Mouse (Mus musculus) midbrain, embryonic 16.5 days (tissue): Measurements from ENCODE around the gene Abr. TPM values are rescaled to one million over a fixed set of nuclear protein-coding genes. Genes with fewer than 3 reads are reported as not detected.

Experiments used
- ATAC-seq: fragments of 200-750 bp; cut with Nextera tagmentation; 2 replicates; pipeline ENCODE4 v1.8.0; 2017; ENCODE audit warnings: moderate TSS enrichment
- H3K27ac ChIP-seq: fragments of 300-500 bp; sonication (generic); 2 replicates; pipeline ENCODE4 v1.5.1; 2014; ENCODE audit warnings: mild to moderate bottlenecking, low read length, mixed read lengths
- H3K27me3 ChIP-seq: fragments of 300-500 bp; sonication (generic); 2 replicates; pipeline ENCODE4 v1.6.1; 2014; ENCODE audit warnings: low read depth, low read length, mixed read lengths; ENCODE audit not compliant: control insufficient read depth, insufficient read depth
- H3K36me3 ChIP-seq: fragments of 300-500 bp; sonication (generic); 2 replicates; pipeline ENCODE4 v1.6.1; 2014; ENCODE audit warnings: mild to moderate bottlenecking, low read length, moderate library complexity, mixed read lengths; ENCODE audit not compliant: control insufficient read depth, insufficient read depth
- H3K4me1 ChIP-seq: fragments of 300-500 bp; sonication (generic); 2 replicates; pipeline ENCODE4 v1.6.1; 2014; ENCODE audit warnings: mild to moderate bottlenecking, low read length, mixed read lengths; ENCODE audit not compliant: control insufficient read depth, insufficient read depth
- H3K4me2 ChIP-seq: fragments of 300-500 bp; sonication (generic); 2 replicates; pipeline ENCODE4 v1.6.1; 2014; ENCODE audit warnings: mild to moderate bottlenecking, low read length, mixed read lengths
- H3K4me3 ChIP-seq: fragments of 300-500 bp; sonication (generic); 2 replicates; pipeline ENCODE4 v1.5.1; 2014; ENCODE audit warnings: low read depth, mild to moderate bottlenecking, low read length, moderate library complexity, mixed read lengths
- H3K9ac ChIP-seq: fragments of 300-500 bp; sonication (generic); 2 replicates; pipeline ENCODE4 v1.6.1; 2014; ENCODE audit warnings: low read depth, low read length, mixed read lengths
- H3K9me3 ChIP-seq: fragments of 300-500 bp; sonication (generic); replicated peaks from 2 replicates; pipeline ENCODE4 v1.6.1; 2014; ENCODE audit warnings: mild to moderate bottlenecking, low read length, mixed read lengths; ENCODE audit not compliant: control insufficient read depth, poor library complexity, severe bottlenecking
- WGBS: fragments of 180-500 bp; shearing (Covaris S2); extraction: QIAGEN DNeasy Blood & Tissue Kit; methylation state at CpG from one replicate; pipeline ENCODE4 v1.1.7; 2014; 5-methylcytosine and 5-hydroxymethylcytosine counted together
- polyA plus RNA-seq: library from polyadenylated mRNA; unstranded; fragments of >200 nt; fragmentation: Nextera tagmentation; extraction: Ambion mirVana; gene quantifications from 2 replicates; pipeline ENCODE4 v1.2.1, GENCODE M21; 2015

Gene Abr
- polyA plus RNA-seq, 1 experiment from 2014 or later = 110 TPM

DNA sequence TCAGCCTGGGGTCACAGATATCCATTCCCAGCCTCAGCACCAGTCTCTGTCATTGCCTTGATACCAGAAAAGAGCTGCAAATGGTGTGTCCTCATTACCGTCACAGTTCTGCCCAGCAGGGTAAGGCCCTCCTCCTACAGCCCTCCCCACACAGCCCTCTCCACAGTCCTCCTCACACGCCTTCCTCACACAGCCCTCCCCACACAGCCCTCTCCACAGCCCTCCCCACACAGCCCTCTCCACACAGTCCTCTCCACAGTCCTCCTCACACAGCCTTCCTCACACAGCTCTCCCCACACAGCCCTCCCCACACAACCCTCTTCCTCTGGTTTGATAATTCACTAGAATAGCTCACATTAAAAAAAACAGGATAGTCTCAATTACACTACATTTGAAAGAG, 7.9 kb upstream of the Abr start:
- no peak overlapping the region for H3K27ac ChIP-seq

DNA sequence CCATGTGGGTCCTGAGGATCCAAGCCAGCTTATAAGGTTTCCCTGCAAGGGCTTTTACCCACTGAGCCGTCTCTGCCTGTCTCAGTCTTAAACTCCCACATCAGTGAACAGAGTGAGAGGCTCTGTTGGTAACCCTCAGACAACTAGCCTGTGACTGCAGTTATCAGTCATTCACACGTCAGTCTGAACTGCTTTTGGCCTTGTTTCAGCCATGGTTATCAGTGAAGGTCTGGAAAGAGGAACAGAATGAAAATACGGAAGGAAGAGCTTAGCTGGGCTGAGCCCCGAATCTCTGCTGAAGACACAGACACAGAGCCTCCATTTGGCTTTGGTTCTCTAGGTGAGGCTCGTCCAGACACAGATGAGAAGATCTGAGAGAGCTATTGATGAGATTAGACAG, 6.5 kb upstream of the Abr start:
- no peak for ATAC-seq

More for the DNA sequence above, 7.9 kb upstream of the Abr start:
- no peaks in the 10 kb centered on the region for H3K36me3 ChIP-seq
- H3K9me3 ChIP-seq = no peaks in the 10 kb centered on the region
- H3K4me1 ChIP-seq = no peaks in the 10 kb centered on the region
- no peak overlapping the region for H3K4me3 ChIP-seq
- H3K4me2 ChIP-seq = no peak overlapping the region
- 46% methylated on average over 2 of the region's 2 CpGs for WGBS
- no peaks in the 10 kb centered on the region for H3K27me3 ChIP-seq
- H3K9ac ChIP-seq = no peak overlapping the region
- ATAC-seq = no peak

DNA sequence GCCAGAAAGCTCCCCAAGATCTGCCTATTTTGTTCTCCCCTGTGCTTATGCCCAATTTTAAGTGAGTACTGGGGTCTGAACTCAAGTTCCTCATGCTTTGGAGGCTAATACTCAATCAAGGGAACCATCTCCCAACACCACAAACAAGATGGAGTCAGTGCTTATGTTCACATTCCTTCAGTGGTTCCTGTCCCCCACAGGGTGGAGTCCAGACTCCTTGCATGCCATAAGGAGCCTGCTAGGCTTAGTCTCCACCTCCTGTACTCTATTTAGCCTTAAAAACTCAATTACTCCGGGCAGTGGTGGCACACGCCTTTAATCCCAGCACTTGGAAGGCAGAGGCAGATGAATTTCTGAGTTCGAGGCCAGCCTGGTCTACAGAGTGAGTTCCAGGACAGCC, 2.8 kb upstream of the Abr start:
- WGBS = 81% methylated on average over 3 of the region's 3 CpGs
- no peak overlapping the region for H3K4me3 ChIP-seq
- H3K4me1 ChIP-seq = peaks cover 13% of the 10 kb centered on the region
- no peaks in the 10 kb centered on the region for H3K9me3 ChIP-seq
- H3K27me3 ChIP-seq = peaks cover 6% of the 10 kb centered on the region
- H3K36me3 ChIP-seq = no peaks in the 10 kb centered on the region
- ATAC-seq = no peak
- no peak overlapping the region for H3K4me2 ChIP-seq
- H3K27ac ChIP-seq = no peak overlapping the region
- no peak overlapping the region for H3K9ac ChIP-seq

More for the DNA sequence above, 6.5 kb upstream of the Abr start:
- Histone ChIP-seq H3K27me3 (no peaks in the 10 kb centered on the region; the same call in 1 of the 2 replicates), H3K36me3 (no peaks in the 10 kb centered on the region), H3K27ac (no peak overlapping the region), H3K9ac (no peak overlapping the region), H3K4me2 (no peak overlapping the region), H3K9me3 (no peaks in the 10 kb centered on the region), H3K4me3 (no peak overlapping the region), H3K4me1 (peaks cover 2% of the 10 kb centered on the region; the same call in 1 of the 2 replicates)
- WGBS = 72% methylated on average over 5 of the region's 5 CpGs

DNA sequence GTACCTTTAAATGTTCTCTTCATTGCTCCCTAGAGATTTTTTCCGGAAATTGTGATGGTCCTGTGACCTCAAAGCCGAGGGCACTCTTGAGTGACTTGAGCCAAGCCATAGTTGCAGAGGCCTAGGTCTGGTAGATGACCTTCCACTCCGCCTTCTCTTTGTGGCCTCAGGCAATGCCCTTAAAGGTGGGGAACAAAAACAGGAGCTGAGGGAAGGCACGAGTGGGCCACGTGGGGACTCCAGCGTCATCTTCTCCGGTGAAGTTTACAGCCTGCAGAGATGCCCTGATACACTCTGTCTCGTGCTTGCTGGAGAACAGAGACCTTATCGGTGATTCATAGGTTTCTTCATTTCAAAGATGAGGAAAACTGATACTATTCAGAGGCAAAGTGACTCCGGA, 2.0 kb upstream of the Abr start:
- WGBS = 59% methylated on average over 10 of the region's 10 CpGs
- H3K4me2 ChIP-seq = peak overlapping the region; percentile 100; the same call in 1 of the 2 replicates
- no peak for ATAC-seq
- peaks cover 6% of the 10 kb centered on the region for H3K27me3 ChIP-seq
- peak overlapping the region; percentile 64 for H3K4me3 ChIP-seq
- H3K27ac ChIP-seq = no peak overlapping the region
- H3K9me3 ChIP-seq = no peaks in the 10 kb centered on the region
- H3K4me1 ChIP-seq = peaks cover 13% of the 10 kb centered on the region
- no peak overlapping the region for H3K9ac ChIP-seq
- no peaks in the 10 kb centered on the region for H3K36me3 ChIP-seq

DNA sequence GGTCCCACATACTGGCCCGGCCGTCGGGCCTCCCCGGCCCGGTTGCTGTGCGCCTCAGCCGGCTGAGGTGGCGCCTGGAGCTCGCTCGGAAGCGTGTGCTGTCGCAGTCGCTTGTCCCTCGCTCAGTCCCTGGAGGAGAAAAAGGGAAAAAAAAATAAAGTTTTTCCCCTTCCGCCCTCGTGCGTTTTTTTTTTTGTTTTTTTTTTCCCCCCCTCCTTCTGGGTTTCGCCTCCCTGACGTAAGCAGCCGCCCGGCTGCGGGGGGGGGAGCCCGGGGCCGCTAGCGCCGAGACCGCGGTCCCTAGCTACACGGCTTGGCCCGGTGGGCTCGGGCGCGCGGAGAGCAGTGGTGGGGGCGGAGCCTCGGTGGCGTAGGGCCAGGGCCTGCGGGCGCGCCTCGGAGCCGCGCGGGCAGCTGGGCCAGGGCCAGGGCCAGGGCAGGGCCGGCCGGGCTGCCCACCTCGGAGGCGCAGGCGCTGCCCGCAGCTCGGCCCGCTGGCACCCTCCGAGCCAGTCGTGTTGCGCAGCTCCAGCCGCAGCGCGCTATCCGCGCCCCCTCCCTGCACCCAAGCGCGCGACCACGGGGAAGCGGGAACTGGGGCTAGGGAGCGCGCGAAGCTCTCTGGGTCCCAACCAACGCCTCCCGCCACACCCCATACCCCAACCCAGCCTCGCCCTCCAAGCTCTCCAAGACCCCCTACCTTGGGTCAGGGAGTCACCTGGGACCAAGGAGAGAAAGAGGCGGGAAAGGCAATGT, 1.3 kb upstream of the Abr start:
- peak overlapping the region; percentile 64 for H3K4me3 ChIP-seq
- under 1% methylated on average over 53 of the region's 72 CpGs for WGBS
- peak overlapping the region; percentile 100 for H3K4me2 ChIP-seq
- H3K36me3 ChIP-seq = no peaks in the 10 kb centered on the region
- no peaks in the 10 kb centered on the region for H3K9me3 ChIP-seq
- peak overlapping the region; percentile 71 for H3K9ac ChIP-seq
- peaks cover 6% of the 10 kb centered on the region for H3K27me3 ChIP-seq
- H3K27ac ChIP-seq = no peak overlapping the region
- ATAC-seq = peak; percentile 77
- H3K4me1 ChIP-seq = peaks cover 13% of the 10 kb centered on the region

DNA sequence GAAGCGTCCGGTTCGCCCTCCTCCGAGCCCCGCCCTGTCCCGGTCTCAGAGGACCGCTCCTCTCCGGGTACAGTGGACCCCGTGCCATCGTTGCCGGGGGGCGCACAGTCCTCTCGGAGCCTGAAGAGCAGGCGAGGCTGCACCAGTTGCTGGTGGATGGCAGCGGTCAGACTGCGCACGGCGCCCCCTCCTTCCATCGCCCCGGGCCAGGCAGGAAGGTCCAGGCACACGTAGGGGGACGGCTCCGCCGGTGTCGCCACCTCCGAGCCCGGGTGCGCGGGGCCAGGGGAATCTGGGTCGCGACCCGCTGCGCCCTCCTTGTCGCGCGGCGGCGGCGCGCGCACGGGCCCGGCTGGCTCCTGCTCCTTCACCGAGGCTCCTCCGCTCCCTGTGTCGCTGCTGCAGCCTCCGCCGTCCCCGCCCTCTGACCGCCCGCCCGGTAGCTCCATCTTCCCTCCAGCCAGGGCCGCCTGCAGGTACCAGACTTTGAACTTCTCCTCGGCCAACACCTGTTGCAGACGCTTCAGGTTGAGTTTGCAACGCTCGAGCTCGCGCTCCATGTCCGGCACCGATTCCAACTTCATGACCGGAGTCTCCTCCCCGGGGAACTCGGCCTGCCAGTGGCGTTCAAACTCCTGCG, 572 bp upstream of the Abr start:
- under 1% methylated on average over 55 of the region's 66 CpGs for WGBS
- H3K36me3 ChIP-seq = no peaks in the 10 kb centered on the region
- ATAC-seq = peak; percentile 44
- peak overlapping the region; percentile 64 for H3K4me3 ChIP-seq
- peak overlapping the region; percentile 71 for H3K9ac ChIP-seq
- H3K9me3 ChIP-seq = no peaks in the 10 kb centered on the region
- no peak overlapping the region for H3K27ac ChIP-seq
- H3K4me2 ChIP-seq = peak overlapping the region; percentile 100
- H3K4me1 ChIP-seq = peaks cover 13% of the 10 kb centered on the region
- peaks cover 6% of the 10 kb centered on the region for H3K27me3 ChIP-seq

DNA sequence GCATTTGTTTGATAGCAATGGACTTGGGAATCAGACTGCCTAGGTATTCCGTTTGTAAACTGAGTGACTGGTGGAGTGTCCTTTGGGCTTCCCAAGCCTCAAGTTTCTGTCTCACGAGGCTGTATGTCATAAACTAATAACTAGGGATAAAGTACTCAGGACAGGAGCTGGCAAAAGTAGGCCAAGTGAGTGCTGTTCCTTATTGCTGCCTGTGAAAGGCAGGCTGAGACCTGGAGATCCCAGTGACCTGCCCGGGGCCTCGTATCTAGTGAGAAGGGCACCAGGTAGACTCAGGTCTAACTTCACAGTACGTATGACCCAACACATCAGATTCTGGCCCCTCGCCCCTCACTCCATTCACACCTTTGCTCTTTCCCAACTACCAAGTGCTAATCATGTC, 4.0 kb downstream of the Abr start:
- WGBS = 89% methylated on average over 6 of the region's 6 CpGs
- no peak for ATAC-seq
- Histone ChIP-seq H3K27me3 (peaks cover 6% of the 10 kb centered on the region), H3K4me1 (peaks cover 17% of the 10 kb centered on the region), H3K9ac (no peak overlapping the region), H3K36me3 (no peaks in the 10 kb centered on the region), H3K9me3 (no peaks in the 10 kb centered on the region), H3K4me2 (no peak overlapping the region), H3K4me3 (no peak overlapping the region), H3K27ac (no peak overlapping the region)

DNA sequence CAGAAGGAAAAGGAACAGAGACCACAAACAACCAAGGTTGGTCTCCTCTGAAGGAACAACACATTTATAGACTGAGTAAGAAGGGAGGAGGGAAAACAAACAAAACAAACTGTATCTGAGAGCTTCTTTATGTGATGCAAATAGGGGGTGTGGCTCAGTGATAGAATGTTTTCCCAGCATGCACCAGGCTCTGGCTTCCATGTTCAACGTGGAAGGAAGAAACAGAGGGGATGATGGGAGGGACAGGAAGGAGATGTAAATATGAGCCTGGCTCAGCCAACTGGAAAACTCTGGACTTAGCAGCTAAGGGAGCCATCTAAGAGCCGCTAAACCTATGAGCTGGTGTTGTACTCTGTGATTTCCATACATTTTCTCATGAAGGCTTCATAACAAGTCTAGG, 7.9 kb downstream of the Abr start:
- H3K4me3 ChIP-seq = no peak overlapping the region
- no peak overlapping the region for H3K9ac ChIP-seq
- no peak overlapping the region for H3K4me2 ChIP-seq
- H3K27ac ChIP-seq = no peak overlapping the region
- no peak for ATAC-seq
- 49% methylated on average over 2 of the region's 2 CpGs for WGBS
- H3K9me3 ChIP-seq = no peaks in the 10 kb centered on the region
- no peaks in the 10 kb centered on the region for H3K27me3 ChIP-seq
- no peaks in the 10 kb centered on the region for H3K36me3 ChIP-seq
- peaks cover 7% of the 10 kb centered on the region for H3K4me1 ChIP-seq

DNA sequence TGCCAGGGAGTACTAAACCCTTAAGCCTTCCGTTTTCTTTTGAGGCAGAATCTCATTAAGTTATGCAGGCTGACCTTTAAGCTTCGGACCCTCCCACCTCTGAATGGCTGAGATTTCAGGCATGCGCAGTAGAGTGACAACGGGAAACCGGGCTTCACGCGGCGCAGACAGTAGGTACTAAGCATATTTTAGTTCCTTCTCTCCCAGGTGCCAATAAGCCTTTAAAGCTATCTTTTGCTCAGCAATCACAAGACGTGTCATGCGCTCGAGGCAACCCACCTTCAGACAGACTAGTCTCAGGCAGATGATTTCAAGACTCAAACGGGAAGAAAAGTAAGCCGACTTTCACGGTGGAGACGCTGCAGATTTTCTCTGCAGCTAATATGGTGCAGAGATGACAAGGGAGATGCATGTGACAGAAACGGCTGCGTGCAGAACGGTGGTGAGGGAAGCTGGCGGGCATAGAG, 9.4 kb downstream of the Abr start:
- peak; percentile 81 for ATAC-seq
- Histone ChIP-seq H3K4me2 (peak overlapping the region; percentile 75), H3K4me1 (peaks cover 7% of the 10 kb centered on the region), H3K9me3 (no peaks in the 10 kb centered on the region), H3K27ac (peak overlapping the region; percentile 66), H3K9ac (peak overlapping the region; percentile 43), H3K27me3 (no peaks in the 10 kb centered on the region), H3K36me3 (no peaks in the 10 kb centered on the region), H3K4me3 (peak overlapping the region; percentile 38)
- under 1% methylated on average over 19 of the region's 19 CpGs for WGBS
